ENCODE assay signal across 22 mouse cellular contexts in genomic region chr14:123133979-123134378, GRCm38 (mm10).
DNase-seq lines count a peak whose midpoint lies in the region; ATAC-seq and TF ChIP-seq lines count a peak whose summit lies in the region.
"Had no signal": no experiment of that assay in that cellular context is flagged by ENCODE, and none has a peak within 500 bp of the region (broad histone marks: within the 10 kb centered on the region; RNA-seq: fewer than 3 reads in every experiment).

No protein-coding gene starts in this region.

- H3K36me3 ChIP-seq in midbrain, embryonic 11.5 days (ENCODE audit: control insufficient read depth, insufficient read depth, low read length), result no peaks in the 10 kb centered on the region
- no peaks in the 10 kb centered on the region for H3K36me3 ChIP-seq in midbrain, embryonic 16.5 days (ENCODE audit: control insufficient read depth, insufficient read depth, low read length)
- no peaks in the 10 kb centered on the region for H3K36me3 ChIP-seq in kidney, embryonic 15.5 days
- H3K36me3 ChIP-seq: embryonic facial prominence, embryonic 10.5 days; embryonic facial prominence, embryonic 12.5 days; forebrain, embryonic 15.5 days; G1E had no signal

- H3K4me1 ChIP-seq in midbrain, embryonic 11.5 days (ENCODE audit: control insufficient read depth, insufficient read depth, low read length), result no peaks in the 10 kb centered on the region
- H3K4me1 ChIP-seq in midbrain, embryonic 16.5 days (ENCODE audit: control insufficient read depth, insufficient read depth, low read length), result no peaks in the 10 kb centered on the region
- no peaks in the 10 kb centered on the region for H3K4me1 ChIP-seq in kidney, embryonic 15.5 days
- H3K4me1 ChIP-seq: embryonic facial prominence, embryonic 10.5 days; embryonic facial prominence, embryonic 12.5 days had no signal

- H3K4me3 ChIP-seq in midbrain, embryonic 11.5 days (ENCODE audit: low read depth, low read length), result no peak overlapping the region
- no peak overlapping the region for H3K4me3 ChIP-seq in midbrain, embryonic 16.5 days (ENCODE audit: low read depth, low read length)
- no peak overlapping the region for H3K4me3 ChIP-seq in kidney, embryonic 15.5 days (replicated peaks)
- H3K4me3 ChIP-seq: embryonic facial prominence, embryonic 10.5 days; embryonic facial prominence, embryonic 12.5 days; forebrain, embryonic 13.5 days; forebrain, embryonic 15.5 days had no signal

- H3K27ac ChIP-seq in midbrain, embryonic 11.5 days (ENCODE audit: low read depth, low read length), result no peak overlapping the region
- no peak overlapping the region for H3K27ac ChIP-seq in midbrain, embryonic 16.5 days (ENCODE audit: low read length)
- H3K27ac ChIP-seq in kidney, embryonic 15.5 days, result no peak overlapping the region
- H3K27ac ChIP-seq: embryonic facial prominence, embryonic 10.5 days; embryonic facial prominence, embryonic 12.5 days; forebrain, embryonic 13.5 days; forebrain, embryonic 15.5 days had no signal

- CTCF ChIA-PET in Patski (lab: Charles Lee), result interaction anchor here (2.1 kb wide), 1 partner anchor 106 kb away, joined by 4 read pairs; no protein-coding TSS in a partner anchor

- no peak for ATAC-seq in midbrain, embryonic 11.5 days (ENCODE audit: low FRiP score)
- ATAC-seq in midbrain, embryonic 16.5 days, result no peak
- ATAC-seq in Patski, result peak; percentile 67
- ATAC-seq in kidney, embryonic 15.5 days (replicated peaks; ENCODE audit: low FRiP score), result no peak
- ATAC-seq: CD4-positive, CD25-positive, alpha-beta regulatory T cell, adult 4 months; forebrain, embryonic 13.5 days; forebrain, embryonic 15.5 days; forebrain, postnatal 0 days had no signal

- 79% methylated on average over 1 of the region's 1 CpGs for WGBS in midbrain, embryonic 11.5 days
- WGBS in midbrain, embryonic 16.5 days, result 52% methylated on average over 1 of the region's 1 CpGs
- WGBS in kidney, embryonic 15.5 days, result 46% methylated on average over 1 of the region's 1 CpGs

- peak; percentile 71 for DNase-seq in midbrain, embryonic 11.5 days (ENCODE audit: low spot score, missing footprints)
- peak; percentile 72 for DNase-seq in Muller cell, postnatal 12 days (ENCODE audit: inconsistent ontology term)
- peak; percentile 33 for DNase-seq in Patski (ENCODE audit: low read depth, low spot score)
- DNase-seq in thymus, postnatal 10 days (ENCODE audit: low spot score in 2 of 2), result no peak
- no peak for DNase-seq in gastrocnemius, adult 18-20 months (ENCODE audit: low spot score)
- DNase-seq: adrenal gland, postnatal 14 days; B cell, adult 2 months; cerebellum, adult 11-12 months; cerebellum, adult 2 months; cerebellum, adult 9-10 months; cerebellum, postnatal 10 days; cerebellum, postnatal 25 days; forebrain, postnatal 0 days had no signal

- POLR2A ChIA-PET in Patski (lab: Charles Lee), result no interaction called here

- in situ Hi-C loops in Patski (cut with MboI; ENCODE audit: low pct_unique_long_range_greater_than_20kb), result no loop called here

- H3K9me3 ChIP-seq in midbrain, embryonic 11.5 days (ENCODE audit: control insufficient read depth, low read length), result no peaks in the 10 kb centered on the region
- no peaks in the 10 kb centered on the region for H3K9me3 ChIP-seq in midbrain, embryonic 16.5 days (replicated peaks; ENCODE audit: control insufficient read depth, low read length, poor library complexity, severe bottlenecking)
- H3K9me3 ChIP-seq in kidney, embryonic 15.5 days (replicated peaks), result no peaks in the 10 kb centered on the region
- H3K9me3 ChIP-seq: embryonic facial prominence, embryonic 10.5 days; embryonic facial prominence, embryonic 12.5 days; forebrain, embryonic 13.5 days; forebrain, embryonic 15.5 days; G1E had no signal

- no peak overlapping the region for H3K9ac ChIP-seq in midbrain, embryonic 11.5 days (ENCODE audit: low read length)
- H3K9ac ChIP-seq in midbrain, embryonic 16.5 days (ENCODE audit: low read depth, low read length), result no peak overlapping the region
- no peak overlapping the region for H3K9ac ChIP-seq in kidney, embryonic 15.5 days
- H3K9ac ChIP-seq: embryonic facial prominence, embryonic 12.5 days; forebrain, embryonic 13.5 days; forebrain, embryonic 15.5 days; forebrain, postnatal 0 days had no signal

- no peak for TF ChIP-seq CTCF in Patski (IDR thresholded peaks at IDR 0.05)

- no peak overlapping the region for H3K4me2 ChIP-seq in midbrain, embryonic 11.5 days
- H3K4me2 ChIP-seq in midbrain, embryonic 16.5 days (ENCODE audit: low read length), result no peak overlapping the region
- no peak overlapping the region for H3K4me2 ChIP-seq in kidney, embryonic 15.5 days
- H3K4me2 ChIP-seq: embryonic facial prominence, embryonic 12.5 days; forebrain, embryonic 13.5 days; forebrain, embryonic 15.5 days had no signal

- no peaks in the 10 kb centered on the region for H3K27me3 ChIP-seq in midbrain, embryonic 11.5 days (ENCODE audit: control insufficient read depth, insufficient read depth, low read length)
- no peaks in the 10 kb centered on the region for H3K27me3 ChIP-seq in midbrain, embryonic 16.5 days (ENCODE audit: control insufficient read depth, insufficient read depth, low read depth, low read length)
- H3K27me3 ChIP-seq in Patski, result no peaks in the 10 kb centered on the region
- H3K27me3 ChIP-seq in kidney, embryonic 15.5 days, result no peaks in the 10 kb centered on the region
- H3K27me3 ChIP-seq: CH12.LX; embryonic facial prominence, embryonic 12.5 days; forebrain, embryonic 13.5 days; forebrain, embryonic 15.5 days had no signal

Comparison
In these comparisons a context has a peak if more than half of its experiments do, and no peak if none do; other contexts are left out.
1. DNase-seq: peak in midbrain, embryonic 11.5 days (single experiment), Muller cell, postnatal 12 days (single experiment) and Patski (single experiment); none in thymus, postnatal 10 days (0 of 2) and gastrocnemius, adult 18-20 months (single experiment).